Mouse (Mus musculus) CH12.LX (cell line): ENCODE measurements at regions not wholly inside any gene's neighbourhood (a gene's known extent, or its start where the extent isn't known, plus 50 kb on each side); places are given as distances from the start of the nearest gene placed in this dataset.

Experiments used
- DNase-seq: peaks from one replicate; pipeline ENCODE4 v3.0.0-alpha.2; 2013; ENCODE audit errors: extremely low read depth
- H3K27ac ChIP-seq: 2 replicates; pipeline ENCODE4 v1.5.1; 2012; ENCODE audit warnings: low read depth, mild to moderate bottlenecking, control low read depth, moderate library complexity; ENCODE audit not compliant: insufficient read depth
- H3K27me3 ChIP-seq: replicated peaks from 2 replicates; pipeline ENCODE3; 2012; ENCODE audit warnings: inconsistent platforms
- H3K36me3 ChIP-seq, 2 experiments: replicated peaks in 1 of 2; 2 replicates each; pipeline versions ENCODE3 to v1.6.1; 2012; ENCODE audit warnings: inconsistent platforms in 1 of 2, low read length in 1 of 2, mild to moderate bottlenecking in 1 of 2, mixed read lengths in 1 of 2, moderate library complexity in 1 of 2; ENCODE audit not compliant: control insufficient read depth in 1 of 2, insufficient read depth in 1 of 2
- H3K4me1 ChIP-seq, 2 experiments: 2 replicates each; pipeline ENCODE4 v1.6.1; 2012; ENCODE audit warnings: inconsistent platforms in 1 of 2, moderate library complexity in 1 of 2; ENCODE audit not compliant: insufficient read depth in 2 of 2, control insufficient read depth in 1 of 2
- H3K4me2 ChIP-seq: 2 replicates; pipeline ENCODE4 v1.6.1; 2012; ENCODE audit warnings: low read depth, mild to moderate bottlenecking, control low read depth; ENCODE audit not compliant: poor library complexity, insufficient read depth, severe bottlenecking
- H3K4me3 ChIP-seq, 3 experiments: fragments of 150-350 bp in 1 of 3; sonication (generic) in 1 of 3; replicated peaks in 1 of 3; 2 replicates each; pipeline versions ENCODE3 to v1.5.1; 2011 to 2012; ENCODE audit warnings: low read depth in 2 of 3, low read length in 2 of 3, mild to moderate bottlenecking in 2 of 3, moderate library complexity in 2 of 3, control low read depth in 1 of 3, improper control_type of control experiment in 1 of 3, inconsistent platforms in 1 of 3, mixed read lengths in 1 of 3; ENCODE audit not compliant: poor library complexity in 1 of 3
- H3K79me2 ChIP-seq: replicated peaks from 2 replicates; pipeline ENCODE4 v1.6.1; 2012; ENCODE audit warnings: mild to moderate bottlenecking, moderate library complexity; ENCODE audit not compliant: control insufficient read depth, poor library complexity, insufficient read depth, severe bottlenecking; ENCODE audit errors: extremely low read depth
- H3K9ac ChIP-seq: 2 replicates; pipeline ENCODE4 v1.6.1; 2012; ENCODE audit warnings: low read depth, mild to moderate bottlenecking, control low read depth, moderate library complexity; ENCODE audit not compliant: insufficient read depth
- H3K9me3 ChIP-seq: replicated peaks from 2 replicates; pipeline ENCODE3; 2012; ENCODE audit warnings: low read length, inconsistent platforms, mixed read lengths
- KAT2A ChIP-seq: IDR thresholded peaks from 2 replicates; pipeline ENCODE4 v1.6.1; 2012; ENCODE audit warnings: low read length, improper control_type of control experiment, inconsistent platforms; ENCODE audit not compliant: insufficient replicate concordance
- MAFK ChIP-seq: IDR thresholded peaks from 2 replicates; pipeline ENCODE4 v1.6.1; 2011; ENCODE audit warnings: low read length, improper control_type of control experiment; ENCODE audit not compliant: insufficient replicate concordance
- ZC3H11A ChIP-seq: IDR thresholded peaks from 2 replicates; pipeline ENCODE4 v1.6.1; 2012; ENCODE audit warnings: low read depth, mild to moderate bottlenecking, inconsistent platforms, low read length, improper control_type of control experiment
- dilution Hi-C: fragments of 300-500 bp; cut with MboI; formaldehyde crosslinking; loops from 2 replicates; pipeline ENCODE4 v1.14.3; 2020; ENCODE audit warnings: low sequenced_read_pairs; ENCODE audit not compliant: extremely low pct_unique_long_range_greater_than_20kb, extremely low pct_ligation_motif_present
- in situ Hi-C: fragments of 300-500 bp; cut with MboI; formaldehyde crosslinking; loops from 3 replicates; pipeline ENCODE4 v1.14.3; 2019; ENCODE audit warnings: low sequenced_read_pairs, low pct_ligation_motif_present, low pct_unique_long_range_greater_than_20kb, mixed read lengths

DNA sequence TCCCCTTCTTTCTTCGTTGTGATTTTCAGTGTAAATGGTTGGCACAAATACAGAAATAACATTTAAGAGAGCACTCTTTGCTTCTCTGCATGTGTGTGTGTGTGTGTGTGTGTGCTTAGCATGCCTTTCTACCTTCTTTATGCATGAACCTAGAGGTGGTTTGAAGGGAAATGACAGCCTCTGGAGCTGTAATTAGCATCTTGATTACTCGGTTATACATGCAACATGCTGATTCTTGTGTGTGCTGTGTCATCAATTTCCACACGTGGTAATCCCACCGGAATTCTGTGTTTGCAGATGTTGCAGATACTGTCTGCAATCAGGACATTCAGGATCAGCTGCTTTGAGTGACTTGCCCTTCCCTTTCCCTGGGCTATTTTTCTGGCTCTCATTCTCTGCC is 51.7 kb upstream of the Kcna3 start:
- no peaks in the 10 kb centered on the region for H3K27me3 ChIP-seq
- in situ Hi-C loops, result no loop called here
- no peaks in the 10 kb centered on the region for H3K9me3 ChIP-seq
- no peak overlapping the region for H3K9ac ChIP-seq
- no peaks in the 10 kb centered on the region for H3K36me3 ChIP-seq
- no peak overlapping the region for H3K27ac ChIP-seq
- no peaks in the 10 kb centered on the region for H3K4me1 ChIP-seq
- H3K79me2 ChIP-seq, result no peaks in the 10 kb centered on the region
- no peak for DNase-seq
- TF ChIP-seq KAT2A, result no peak
- TF ChIP-seq ZC3H11A, result no peak
- no peak for TF ChIP-seq MAFK
- H3K4me3 ChIP-seq, result no peak overlapping the region
- no peak overlapping the region for H3K4me2 ChIP-seq
- dilution Hi-C loops, result no loop called here
